Mouse (Mus musculus) heart, embryonic 14.5 days (tissue): Measurements from ENCODE around the gene Slc27a1. TPM values are rescaled to one million over a fixed set of nuclear protein-coding genes. Genes with fewer than 3 reads are reported as not detected.

Source experiments
- ATAC-seq: fragments of 200-750 bp; cut with Nextera tagmentation; 2 replicates; pipeline ENCODE4 v1.8.0; 2017; ENCODE audit warnings: low read depth, moderate TSS enrichment; ENCODE audit not compliant: insufficient number of reproducible peaks, insufficient read depth, low FRiP score
- H3K27ac ChIP-seq, 2 experiments: fragments of 200-500 bp in 1 of 2; fragments of 300-500 bp in 1 of 2; sonication (generic) in 1 of 2; replicated peaks in 1 of 2; 2 replicates each; pipeline ENCODE4 v1.5.1; 2012 to 2014; ENCODE audit warnings: low read depth in 2 of 2, low read length in 2 of 2, control low read depth in 1 of 2, mild to moderate bottlenecking in 1 of 2, mixed read lengths in 1 of 2; ENCODE audit not compliant: control insufficient read depth in 1 of 2, insufficient read depth in 1 of 2
- H3K27me3 ChIP-seq: fragments of 300-500 bp; sonication (generic); 2 replicates; pipeline ENCODE4 v1.6.1; 2014; ENCODE audit warnings: mild to moderate bottlenecking, low read length, control low read depth; ENCODE audit not compliant: control insufficient read depth, insufficient read depth
- H3K36me3 ChIP-seq: fragments of 300-500 bp; sonication (generic); 2 replicates; pipeline ENCODE4 v1.6.1; 2014; ENCODE audit warnings: mild to moderate bottlenecking, control low read depth, low read length, mixed read lengths; ENCODE audit not compliant: control insufficient read depth, insufficient read depth
- H3K4me1 ChIP-seq, 2 experiments: fragments of 200-500 bp in 1 of 2; fragments of 300-500 bp in 1 of 2; sonication (generic) in 1 of 2; 2 replicates each; pipeline ENCODE4 v1.6.1; 2012 to 2014; ENCODE audit warnings: low read length in 2 of 2, control low read depth in 1 of 2, mixed read lengths in 1 of 2; ENCODE audit not compliant: control insufficient read depth in 2 of 2, insufficient read depth in 2 of 2
- H3K4me2 ChIP-seq: fragments of 300-500 bp; sonication (generic); 2 replicates; pipeline ENCODE4 v1.6.1; 2014; ENCODE audit warnings: mild to moderate bottlenecking, low read length
- H3K4me3 ChIP-seq, 2 experiments: fragments of 200-500 bp in 1 of 2; fragments of 300-500 bp in 1 of 2; sonication (generic) in 1 of 2; 2 replicates each; pipeline ENCODE4 v1.5.1; 2012 to 2014; ENCODE audit warnings: low read length in 2 of 2, mild to moderate bottlenecking in 2 of 2, control low read depth in 1 of 2, low read depth in 1 of 2, moderate library complexity in 1 of 2; ENCODE audit not compliant: control insufficient read depth in 1 of 2, insufficient read depth in 1 of 2
- H3K9ac ChIP-seq: fragments of 300-500 bp; sonication (generic); 2 replicates; pipeline ENCODE4 v1.6.1; 2014; ENCODE audit warnings: mild to moderate bottlenecking, low read length
- H3K9me3 ChIP-seq: fragments of 300-500 bp; sonication (generic); 2 replicates; pipeline ENCODE4 v1.6.1; 2016; ENCODE audit warnings: low read length, control low read depth; ENCODE audit not compliant: control insufficient read depth
- WGBS: fragments of 180-500 bp; shearing (Covaris S2); extraction: QIAGEN DNeasy Blood & Tissue Kit; methylation state at CpG from one replicate; pipeline ENCODE4 v1.1.7; 2014; 5-methylcytosine and 5-hydroxymethylcytosine counted together
- microRNA-seq: library from miRNA; unstranded; fragments of <30 nt; microRNA quantifications from one replicate; pipeline ENCODE4, GENCODE M21; 2016
- polyA plus RNA-seq: library from polyadenylated mRNA; unstranded; fragments of >200 nt; fragmentation: Nextera tagmentation; extraction: Ambion mirVana; gene quantifications from 2 replicates; pipeline ENCODE4 v1.2.1, GENCODE M21; 2014

The Slc27a1 gene
- polyA plus RNA-seq, 1 experiment from 2014 or later, result 14.6 TPM

GRCm38 (mm10) chr8:71633981-71634667, 65.4 kb downstream of the Slc27a1 start:
- no peak for ATAC-seq
- 4% methylated on average over 26 of the region's 26 CpGs for WGBS
- Histone ChIP-seq H3K4me2 (peak overlapping the region; percentile 49), H3K4me1 (peaks cover 7 to 12% of the 10 kb centered on the region in 2 experiments; a peak in 2 of 4 replicates), H3K4me3 (peak overlapping the region in 1 of 2 experiments; percentile 5; a peak in 1 of 4 replicates), H3K36me3 (no peaks in the 10 kb centered on the region), H3K9me3 (peaks cover 8% of the 10 kb centered on the region), H3K9ac (no peak overlapping the region), H3K27ac (no peak overlapping the region), H3K27me3 (peaks cover 38% of the 10 kb centered on the region)

Small RNAs within 50 kb of the gene (microRNA-seq; reads per million reads assigned to microRNA genes)
- not detected for gene Mir6769b

Other genes starting within 250 kb of the Slc27a1 start
- gene Use1, start 202.0 kb upstream of the Slc27a1 start, polyA plus RNA-seq, result 87.1 and 95.4 TPM in 2 replicates
- gene Ocel1, start 197.6 kb upstream of the Slc27a1 start, polyA plus RNA-seq, result 3.6 TPM in 2 replicates
- 57.1 and 62.4 TPM in 2 replicates for gene Nr2f6, start 186.9 kb upstream of the Slc27a1 start, polyA plus RNA-seq
- gene Ushbp1, start 173.1 kb upstream of the Slc27a1 start, polyA plus RNA-seq, result 10.8 TPM in 2 replicates
- 84.5 and 86.1 TPM in 2 replicates for gene Babam1, start 172.0 kb upstream of the Slc27a1 start, polyA plus RNA-seq
- 16.7 and 20.7 TPM in 2 replicates for gene Ankle1, start 162.9 kb upstream of the Slc27a1 start, polyA plus RNA-seq
- gene Abhd8, start 105.2 kb upstream of the Slc27a1 start, polyA plus RNA-seq, result 20.8 and 29.2 TPM in 2 replicates
- gene Mrpl34, start 103.9 kb upstream of the Slc27a1 start, polyA plus RNA-seq, result 191 and 193 TPM in 2 replicates
- 76.7 and 79.1 TPM in 2 replicates for gene Dda1, start 99.7 kb upstream of the Slc27a1 start, polyA plus RNA-seq
- gene Ano8, start 82.9 kb upstream of the Slc27a1 start, polyA plus RNA-seq, result 1.5 and 1.8 TPM in 2 replicates
- gene Gtpbp3, start 80.8 kb upstream of the Slc27a1 start, polyA plus RNA-seq, result 3.3 and 4.4 TPM in 2 replicates
- gene Plvap, start 57.1 kb upstream of the Slc27a1 start, polyA plus RNA-seq, result 109 and 121 TPM in 2 replicates
- gene Ccdc194, start 43.2 kb upstream of the Slc27a1 start, polyA plus RNA-seq, result 0.35 and 0.89 TPM in 2 replicates
- 10.8 and 19.0 TPM in 2 replicates for gene Bst2, start 31.4 kb upstream of the Slc27a1 start, polyA plus RNA-seq
- 62.2 and 64.0 TPM in 2 replicates for gene Mvb12a, start 26.0 kb upstream of the Slc27a1 start, polyA plus RNA-seq
- 0.53 TPM in 1 of 2 replicates, not detected in the other for gene Tmem221, start 10.0 kb upstream of the Slc27a1 start, polyA plus RNA-seq
- gene Nxnl1, start 2.3 kb upstream of the Slc27a1 start, polyA plus RNA-seq, result not detected in 2 replicates
- 199 and 201 TPM in 2 replicates for gene Pgls, start 23.3 kb downstream of the Slc27a1 start, polyA plus RNA-seq
- gene Fam129c, start 28.8 kb downstream of the Slc27a1 start, polyA plus RNA-seq, result 1.4 and 1.5 TPM in 2 replicates
- gene Colgalt1, start 42.1 kb downstream of the Slc27a1 start, polyA plus RNA-seq, result 58.1 and 61.6 TPM in 2 replicates
- 0.38 and 0.89 TPM in 2 replicates for gene Unc13a, start 102.9 kb downstream of the Slc27a1 start, polyA plus RNA-seq
- gene Jak3, start 107.4 kb downstream of the Slc27a1 start, polyA plus RNA-seq, result 5.9 and 6.3 TPM in 2 replicates
- 2.4 and 2.7 TPM in 2 replicates for gene Insl3, start 120.3 kb downstream of the Slc27a1 start, polyA plus RNA-seq
- 3.0 and 3.1 TPM in 2 replicates for gene B3gnt3, start 132.9 kb downstream of the Slc27a1 start, polyA plus RNA-seq
- gene Fcho1, start 156.8 kb downstream of the Slc27a1 start, polyA plus RNA-seq, result 0.61 and 1.4 TPM in 2 replicates